Mouse (Mus musculus) testis, postnatal 10 days (tissue): ENCODE data around the gene Hspa1a.
A peak's percentile ranks its signal among the peaks of the same experiment; 100 is the strongest.
"Not testable (repeated sequence)": the region's sequence is repeated elsewhere in the genome, so short reads cannot be mapped to it uniquely, and the experiment has no call there.

Experiments used
- DNase-seq: peaks from one replicate; pipeline ENCODE4 v3.0.0; 2021; ENCODE audit warnings: low spot score

The Hspa1a gene

DNA sequence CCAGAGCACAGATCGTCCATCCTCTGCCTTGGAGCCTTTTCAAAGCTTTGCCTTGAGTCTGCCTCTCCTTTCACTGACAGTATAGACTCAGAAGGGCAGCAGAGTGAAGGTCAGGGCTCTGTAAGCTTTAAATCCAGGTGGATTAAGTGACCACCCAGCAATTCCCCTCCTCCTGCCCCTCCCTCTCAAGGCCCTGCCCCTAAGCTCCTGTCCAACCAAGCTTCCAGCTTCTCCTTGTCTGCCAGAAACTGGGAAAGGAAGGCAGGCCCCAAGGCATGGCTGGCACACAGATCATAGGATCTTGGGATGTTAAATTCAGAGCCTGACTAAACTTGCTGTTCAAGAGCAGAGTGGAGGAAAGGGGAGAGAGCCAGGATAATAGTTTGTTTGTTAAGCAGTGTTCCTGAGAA lies 7.3 kb downstream of the Hspa1a start:
- no peak for DNase-seq

DNA sequence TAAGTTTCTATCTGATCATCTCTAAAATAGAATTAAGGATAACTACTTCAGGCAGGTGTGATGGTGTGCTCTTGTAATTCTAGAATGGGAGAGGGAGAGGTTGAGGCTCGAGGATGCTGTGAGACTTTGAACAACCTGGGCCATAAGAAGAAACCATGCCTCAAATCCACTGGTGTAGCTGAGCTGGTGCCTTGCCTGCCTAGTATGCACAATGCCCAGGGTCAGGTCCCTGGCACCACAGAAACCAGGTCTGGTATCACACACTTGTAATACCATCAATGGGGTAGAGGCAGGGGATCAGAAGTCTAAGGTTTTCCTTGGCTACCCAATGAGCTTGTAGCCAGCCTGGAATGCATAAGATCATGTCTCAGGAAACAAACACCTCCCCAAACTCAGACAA lies 9.1 kb downstream of the Hspa1a start:
- DNase-seq = no peak

GRCm38 (mm10) chr17:34962125-34962524 lies 9.8 kb downstream of the Hspa1a start:
- DNase-seq = no peak

- DNase-seq = no peak
Observed at GRCm38 (mm10) chr17:34960702-34961493, 11.1 kb downstream of the Hspa1a start.

DNA sequence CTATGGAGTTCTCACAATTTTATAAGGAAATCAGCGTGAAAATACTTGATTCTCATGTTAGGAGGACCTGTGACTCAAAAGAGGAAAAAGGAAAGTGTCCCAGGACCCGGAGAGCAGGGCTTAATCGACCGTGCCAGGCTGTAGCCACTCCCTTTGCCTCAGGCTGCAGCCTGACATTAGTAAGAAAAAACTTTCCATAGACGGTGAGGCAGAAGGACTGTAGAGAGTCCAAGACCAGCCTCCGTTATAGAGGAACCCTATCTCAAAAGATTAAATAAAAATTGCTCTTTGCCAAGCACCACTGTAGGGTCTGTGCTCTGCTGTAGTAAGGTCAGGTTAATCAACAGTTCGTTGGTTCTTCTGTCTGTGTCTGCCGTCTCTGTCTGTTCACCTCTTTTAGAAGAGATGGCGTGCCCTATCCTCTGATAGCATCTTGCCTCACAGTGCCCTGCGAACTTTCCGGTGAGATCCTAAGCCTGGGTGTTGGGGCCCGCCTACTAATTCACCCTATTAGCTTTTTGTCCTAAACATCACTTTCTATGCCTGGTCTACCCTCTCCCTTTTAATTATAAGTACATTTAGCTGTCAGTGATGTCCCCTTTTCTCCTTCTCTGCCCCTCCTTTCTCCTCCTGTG lies 12.0 kb downstream of the Hspa1a start:
- no peak for DNase-seq

- peak; percentile 80 for DNase-seq
Observed at GRCm38 (mm10) chr17:34959130-34959778, 12.7 kb downstream of the Hspa1a start, which contains the start of gene Hspa1b. Gene Hspa1b (minus strand): TSS chr17:34959238.

GRCm38 (mm10) chr17:34958734-34959129 lies 13.2 kb downstream of the Hspa1a start:
- not testable (repeated sequence) for DNase-seq

DNA sequence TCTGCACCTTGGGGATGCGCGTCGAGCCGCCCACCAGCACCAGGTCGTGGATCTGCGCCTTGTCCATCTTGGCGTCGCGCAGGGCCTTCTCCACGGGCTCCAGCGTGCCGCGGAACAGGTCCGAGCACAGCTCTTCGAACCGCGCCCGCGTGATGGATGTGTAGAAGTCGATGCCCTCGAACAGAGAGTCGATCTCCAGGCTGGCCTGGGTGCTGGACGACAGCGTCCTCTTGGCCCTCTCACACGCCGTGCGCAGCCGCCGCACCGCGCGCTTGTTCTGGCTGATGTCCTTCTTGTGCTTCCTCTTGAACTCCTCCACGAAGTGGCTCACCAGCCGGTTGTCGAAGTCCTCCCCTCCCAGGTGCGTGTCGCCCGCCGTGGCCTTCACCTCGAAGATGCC lies 14.0 kb downstream of the Hspa1a start:
- DNase-seq = not testable (repeated sequence)

- not testable (repeated sequence) for DNase-seq
Observed at GRCm38 (mm10) chr17:34957291-34957690, 14.7 kb downstream of the Hspa1a start.

- DNase-seq = no peak
Observed at GRCm38 (mm10) chr17:34956340-34956739, 15.6 kb downstream of the Hspa1a start.

DNA sequence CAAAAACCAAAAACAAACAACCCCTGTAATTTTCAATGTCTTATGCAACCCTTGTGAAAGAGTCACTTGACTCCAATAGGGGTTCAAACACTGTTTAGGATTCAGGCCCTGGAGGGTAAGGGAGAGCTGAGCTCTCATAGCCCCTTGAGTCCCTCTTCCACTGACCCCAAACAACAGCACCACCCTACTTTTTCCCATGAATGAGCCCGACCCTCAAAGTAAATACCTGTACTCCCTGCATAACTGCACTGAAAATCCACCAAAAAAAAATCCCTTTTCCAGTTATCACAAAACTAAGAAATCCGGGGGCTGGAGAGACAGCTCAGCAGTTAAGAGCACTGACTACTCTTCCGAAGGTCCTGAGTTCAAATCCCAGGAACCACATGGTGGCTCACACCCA lies 16.1 kb downstream of the Hspa1a start:
- no peak for DNase-seq

DNA sequence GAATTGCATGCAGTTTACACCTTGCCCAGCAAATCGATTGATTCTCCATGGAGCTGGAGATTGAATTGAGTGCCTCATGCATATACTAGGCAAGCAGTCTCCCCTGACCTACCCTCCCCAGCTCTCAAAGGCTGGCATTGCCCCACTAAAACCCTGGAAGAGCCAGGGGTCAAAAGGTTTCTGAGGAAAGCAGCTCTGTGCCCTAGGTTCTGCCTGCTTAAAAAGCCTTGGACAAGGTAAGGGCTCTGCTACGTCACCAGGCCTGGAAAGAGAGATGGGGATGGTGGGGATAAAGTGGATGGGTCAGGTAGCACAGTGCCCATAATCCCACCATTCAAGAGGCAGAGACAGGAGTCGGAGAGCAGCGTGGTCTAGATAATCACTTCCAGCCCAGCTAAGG lies 17.1 kb downstream of the Hspa1a start:
- DNase-seq = no peak

- no peak for DNase-seq
Observed at GRCm38 (mm10) chr17:34953904-34954303, 18.1 kb downstream of the Hspa1a start.

DNA sequence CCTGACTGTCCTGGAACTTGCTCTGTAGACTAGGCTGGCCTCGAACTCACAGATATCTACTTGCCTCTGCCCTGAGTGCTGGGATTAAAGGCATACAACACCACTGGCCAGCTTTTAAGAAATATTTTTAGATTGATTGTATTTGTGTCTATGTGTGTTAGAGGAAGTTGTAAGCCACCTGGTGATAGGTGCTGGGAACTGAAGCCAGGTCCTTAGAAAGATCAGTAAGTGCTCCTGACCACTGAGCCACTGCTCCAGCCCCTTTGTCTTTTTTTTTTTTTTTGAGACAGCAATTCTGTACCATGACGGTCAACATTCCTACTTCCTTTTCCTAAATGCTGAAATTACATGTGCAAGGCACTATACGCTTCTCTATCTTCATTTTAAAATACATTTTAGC lies 18.7 kb downstream of the Hspa1a start:
- DNase-seq = no peak

- peak; percentile 90 for DNase-seq
Observed at GRCm38 (mm10) chr17:34952378-34953040, 19.4 kb downstream of the Hspa1a start.

- no peak for DNase-seq
Observed at GRCm38 (mm10) chr17:34951636-34952377, 20.1 kb downstream of the Hspa1a start.

DNA sequence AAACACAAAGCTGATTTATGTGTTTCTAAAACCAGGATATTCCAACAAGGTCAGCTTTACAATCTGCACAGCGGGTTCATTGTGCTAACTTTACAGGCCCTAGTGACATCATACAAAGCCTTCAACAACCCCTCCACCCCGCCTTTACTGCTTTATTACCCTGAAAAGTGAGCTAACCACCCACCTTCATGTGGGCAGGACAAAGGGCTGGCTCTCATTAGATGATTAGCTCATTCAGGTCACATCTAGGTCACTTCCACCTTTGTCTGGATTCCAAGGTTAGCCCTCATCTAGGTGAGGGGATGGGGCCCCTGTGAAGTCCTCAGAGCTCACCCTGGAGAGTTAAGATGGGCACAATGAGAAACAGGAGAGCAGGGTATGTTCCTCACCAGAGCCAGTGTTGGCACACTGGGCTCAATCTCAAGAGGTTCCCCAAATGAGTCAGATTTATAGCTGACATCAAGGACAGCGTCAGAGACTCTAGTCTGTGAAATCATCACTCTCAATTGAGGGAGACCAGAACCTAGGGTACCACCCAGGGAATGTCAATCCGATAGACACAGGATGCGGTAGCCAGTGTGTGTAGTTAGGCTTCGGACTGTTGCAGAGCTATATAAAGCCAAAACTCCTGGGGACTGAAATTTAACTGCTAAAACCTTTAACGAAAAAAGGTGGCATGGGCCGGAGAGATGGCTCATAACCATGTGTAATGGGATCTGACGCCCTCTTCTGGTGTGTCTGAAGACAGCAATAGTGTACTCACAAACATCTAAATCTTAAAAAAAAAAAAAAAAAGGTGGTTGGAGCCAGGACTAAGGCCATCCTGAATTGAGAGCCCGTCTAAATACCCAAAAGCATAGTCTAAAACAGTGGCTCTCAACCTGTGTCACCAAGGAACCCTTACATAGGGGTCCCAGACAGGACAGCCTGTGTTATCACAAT lies 21.2 kb downstream of the Hspa1a start:
- DNase-seq = no peak

GRCm38 (mm10) chr17:34949553-34949969 lies 22.4 kb downstream of the Hspa1a start:
- no peak for DNase-seq

DNA sequence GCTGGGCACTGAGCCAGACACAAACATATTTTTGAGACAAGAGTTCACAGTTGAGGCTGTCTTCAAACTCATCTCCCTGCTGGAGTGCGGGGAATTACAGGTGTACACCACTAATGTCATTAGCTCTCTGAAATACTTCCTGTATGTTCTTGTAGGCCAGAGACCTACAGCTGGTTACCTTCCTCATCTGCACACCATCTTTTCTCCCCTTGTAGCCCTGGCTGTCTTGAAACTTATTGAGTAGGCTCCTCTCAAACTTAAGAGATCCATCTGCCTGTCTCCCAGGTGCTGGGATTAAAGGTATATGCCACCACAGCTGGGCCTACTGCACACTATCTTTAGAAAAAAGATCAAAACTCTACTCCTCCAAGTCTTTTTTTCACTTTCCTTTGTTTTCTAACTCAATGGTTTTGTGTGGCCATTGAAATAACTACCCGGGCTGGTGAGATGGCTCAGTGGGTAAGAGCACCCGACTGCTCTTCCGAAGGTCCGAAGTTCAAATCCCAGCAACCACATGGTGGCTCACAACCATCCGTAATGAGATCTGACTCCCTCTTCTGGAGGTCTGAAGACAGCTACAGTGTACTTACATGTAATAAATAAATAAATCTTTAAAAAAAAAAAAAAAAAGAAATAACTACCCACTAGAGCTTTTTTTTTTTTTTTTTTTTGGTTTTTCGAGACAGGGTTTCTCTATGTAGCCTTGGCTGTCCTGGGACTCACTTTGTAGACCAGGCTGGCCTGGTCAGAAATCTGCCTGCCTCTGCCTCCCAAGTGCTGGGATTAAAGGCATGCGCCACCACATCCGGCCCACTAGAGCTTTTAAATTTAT lies 23.0 kb downstream of the Hspa1a start:
- DNase-seq = not testable (repeated sequence)

DNA sequence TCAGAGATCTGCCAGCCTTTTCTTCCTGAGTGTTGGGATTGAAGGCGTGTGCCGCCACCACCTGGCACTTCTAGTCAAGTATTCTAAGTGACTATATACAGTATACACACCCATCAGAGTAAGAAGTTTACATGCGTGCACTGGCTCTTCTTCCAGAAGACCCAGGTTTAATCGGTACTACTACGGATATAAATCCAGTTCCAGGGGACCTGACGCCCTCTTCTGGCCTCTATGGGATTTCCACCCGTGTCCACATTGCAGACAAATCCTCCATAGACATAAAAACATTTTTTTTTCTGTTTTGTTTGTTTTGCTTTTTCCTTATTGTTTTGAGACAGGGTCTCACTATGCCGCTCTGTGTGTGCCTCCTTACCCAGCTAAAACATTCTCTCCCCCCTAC lies 24.4 kb downstream of the Hspa1a start:
- DNase-seq = no peak
